Mouse (Mus musculus) monocyte, adult 2 months (primary cell): ENCODE measurements around the gene Tlr12.
"Not testable (repeated sequence)": the region's sequence is repeated elsewhere in the genome, so short reads cannot be mapped to it uniquely, and the experiment has no call there.

ENCODE experiments used
- DNase-seq, 2 experiments: peaks; one replicate each; pipeline ENCODE4 v3.0.0; 2022; ENCODE audit warnings: low spot score in 2 of 2, low read depth in 1 of 2

The Tlr12 gene

GRCm38 (mm10) chr4:128620572-128620971 is 2.2 kb upstream of the Tlr12 start:
- no peak for DNase-seq

GRCm38 (mm10) chr4:128618963-128619362 is 544 bp upstream of the Tlr12 start:
- no peak for DNase-seq

GRCm38 (mm10) chr4:128617363-128618120 is 877 bp downstream of the Tlr12 start:
- DNase-seq = no peak

GRCm38 (mm10) chr4:128615761-128616160 is 2.7 kb downstream of the Tlr12 start:
- no peak for DNase-seq

GRCm38 (mm10) chr4:128613326-128613725 is 5.1 kb downstream of the Tlr12 start:
- no peak for DNase-seq

- not testable (repeated sequence) for DNase-seq
Measured at GRCm38 (mm10) chr4:128611726-128612125, 6.7 kb downstream of the Tlr12 start.

GRCm38 (mm10) chr4:128610706-128611105 is 7.7 kb downstream of the Tlr12 start:
- DNase-seq = no peak

- DNase-seq = peak; percentile 87
Measured at GRCm38 (mm10) chr4:128609925-128610402, 8.5 kb downstream of the Tlr12 start, which contains the start of gene Zscan20. TSS of gene Zscan20 (minus strand) at chr4:128610098.

GRCm38 (mm10) chr4:128609276-128609924 is 9.0 kb downstream of the Tlr12 start:
- no peak for DNase-seq

GRCm38 (mm10) chr4:128607661-128608060 is 10.8 kb downstream of the Tlr12 start:
- no peak for DNase-seq

GRCm38 (mm10) chr4:128606586-128606985 is 11.8 kb downstream of the Tlr12 start:
- DNase-seq = no peak

- DNase-seq = no peak
Measured at GRCm38 (mm10) chr4:128597801-128598560, 20.4 kb downstream of the Tlr12 start.

- DNase-seq = no peak
Measured at GRCm38 (mm10) chr4:128594062-128594461, 24.4 kb downstream of the Tlr12 start.

GRCm38 (mm10) chr4:128593286-128593685 is 25.1 kb downstream of the Tlr12 start:
- no peak for DNase-seq

GRCm38 (mm10) chr4:128579182-128579581 is 39.2 kb downstream of the Tlr12 start:
- DNase-seq = no peak

- no peak for DNase-seq
Measured at GRCm38 (mm10) chr4:128575811-128576210, 42.6 kb downstream of the Tlr12 start.
